Mouse (Mus musculus) forebrain, embryonic 13.5 days (tissue): ENCODE measurements around the gene Rela. TPM values are rescaled to one million over a fixed set of nuclear protein-coding genes. Genes with fewer than 3 reads are reported as not detected.

Source experiments
- ATAC-seq: fragments of 200-750 bp; cut with Nextera tagmentation; 2 replicates; pipeline ENCODE4 v1.8.0; 2017
- H3K27ac ChIP-seq: fragments of 300-500 bp; sonication (generic); 2 replicates; pipeline ENCODE4 v1.5.1; 2015; ENCODE audit warnings: inconsistent platforms, mild to moderate bottlenecking, moderate library complexity
- H3K27me3 ChIP-seq: fragments of 300-500 bp; sonication (generic); 2 replicates; pipeline ENCODE4 v1.6.1; 2015; ENCODE audit warnings: mild to moderate bottlenecking, inconsistent platforms
- H3K36me3 ChIP-seq: fragments of 300-500 bp; sonication (generic); 2 replicates; pipeline ENCODE4 v1.6.1; 2015; ENCODE audit warnings: mild to moderate bottlenecking, inconsistent platforms; ENCODE audit not compliant: poor library complexity, severe bottlenecking
- H3K4me1 ChIP-seq: fragments of 300-500 bp; sonication (generic); 2 replicates; pipeline ENCODE4 v1.6.1; 2015; ENCODE audit warnings: inconsistent platforms
- H3K4me2 ChIP-seq: fragments of 300-500 bp; sonication (generic); 2 replicates; pipeline ENCODE4 v1.6.1; 2015; ENCODE audit warnings: inconsistent platforms, mild to moderate bottlenecking, moderate library complexity
- H3K4me3 ChIP-seq: fragments of 300-500 bp; sonication (generic); 2 replicates; pipeline ENCODE4 v1.5.1; 2015; ENCODE audit warnings: mild to moderate bottlenecking, inconsistent platforms
- H3K9ac ChIP-seq: fragments of 300-500 bp; sonication (generic); 2 replicates; pipeline ENCODE4 v1.6.1; 2015; ENCODE audit warnings: mild to moderate bottlenecking, inconsistent platforms
- H3K9me3 ChIP-seq: fragments of 300-500 bp; sonication (generic); replicated peaks from 2 replicates; pipeline ENCODE4 v1.6.1; 2016; ENCODE audit warnings: inconsistent platforms
- WGBS: fragments of 180-500 bp; shearing (Covaris S2); methylation state at CpG from one replicate; pipeline ENCODE4 v1.1.7; 2015; 5-methylcytosine and 5-hydroxymethylcytosine counted together
- microRNA-seq: library from miRNA; unstranded; fragments of <30 nt; microRNA quantifications from one replicate; pipeline ENCODE4, GENCODE M21; 2016
- polyA plus RNA-seq: library from polyadenylated mRNA; unstranded; fragments of >200 nt; fragmentation: Nextera tagmentation; extraction: Ambion mirVana; gene quantifications from 2 replicates; pipeline ENCODE4 v1.2.1, GENCODE M21; 2015

Rela gene
- polyA plus RNA-seq, 1 experiment from 2014 or later: 33.4 TPM

DNA sequence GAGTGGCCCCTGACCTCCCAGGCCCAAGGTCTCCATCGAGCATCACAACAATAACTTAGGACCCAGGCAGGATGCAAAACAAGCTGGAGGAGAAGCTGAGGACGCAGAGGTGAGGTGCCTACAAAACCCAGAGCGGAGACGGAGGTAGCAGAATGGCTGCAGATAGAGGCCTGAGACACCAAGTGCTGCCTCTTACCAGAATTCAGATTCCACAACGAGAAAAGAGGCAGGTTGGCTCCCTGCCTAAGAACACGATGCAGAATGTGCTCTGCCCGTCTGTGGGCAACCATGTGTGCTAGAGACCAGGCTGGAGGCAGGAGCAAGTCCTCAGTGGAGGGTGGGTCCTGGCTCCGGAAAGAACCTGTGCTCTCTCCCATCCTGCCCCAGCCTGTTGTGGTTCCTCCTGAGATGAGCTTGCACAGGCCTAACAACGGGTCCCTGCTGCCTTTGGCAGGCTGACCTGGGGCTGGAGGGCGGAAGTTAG is 55.7 kb downstream of the Rela start:
- H3K27ac ChIP-seq: no peak overlapping the region

GRCm38 (mm10) chr19:5693801-5694200 is 56.5 kb downstream of the Rela start:
- Histone ChIP-seq H3K9me3 (no peaks in the 10 kb centered on the region), H3K27me3 (peaks cover 9% of the 10 kb centered on the region), H3K36me3 (peaks cover 75% of the 10 kb centered on the region), H3K4me1 (peaks cover 50% of the 10 kb centered on the region), H3K9ac (peak overlapping the region; percentile 21), H3K4me2 (no peak overlapping the region), H3K4me3 (no peak overlapping the region), H3K27ac (no peak overlapping the region)
- ATAC-seq: no peak
- WGBS: 95% methylated on average over 6 of the region's 6 CpGs

More for the DNA sequence above, 55.7 kb downstream of the Rela start:
- Histone ChIP-seq H3K4me2 (peak overlapping the region; percentile 100; the same call in 1 of the 2 replicates), H3K4me1 (peaks cover 52% of the 10 kb centered on the region), H3K9ac (peak overlapping the region; percentile 58), H3K9me3 (no peaks in the 10 kb centered on the region), H3K27me3 (peaks cover 9% of the 10 kb centered on the region), H3K36me3 (peaks cover 67% of the 10 kb centered on the region), H3K4me3 (no peak overlapping the region)
- WGBS: 82% methylated on average over 10 of the region's 10 CpGs
- ATAC-seq: no peak

- H3K9ac ChIP-seq: peak overlapping the region; percentile 58
- no peak overlapping the region for H3K27ac ChIP-seq
- peaks cover 92% of the 10 kb centered on the region for H3K36me3 ChIP-seq
- no peaks in the 10 kb centered on the region for H3K9me3 ChIP-seq
- peak overlapping the region; percentile 66 for H3K4me2 ChIP-seq
- ATAC-seq: peak; percentile 82
- WGBS: 4% methylated on average over 41 of the region's 41 CpGs
- H3K4me3 ChIP-seq: peak overlapping the region; percentile 41
- H3K4me1 ChIP-seq: peaks cover 34% of the 10 kb centered on the region
- H3K27me3 ChIP-seq: peaks cover 9% of the 10 kb centered on the region
Observed at GRCm38 (mm10) chr19:5695849-5696462, 58.7 kb downstream of the Rela start.

Small RNA genes within 50 kb of the gene (microRNA-seq; reads per million reads assigned to microRNA genes)
- not detected for gene Mir6987

Other genes starting within 250 kb of the Rela start
- gene Sart1, start 248.8 kb upstream of the Rela start, polyA plus RNA-seq: 85.3 and 88.4 TPM in 2 replicates
- 0.39 TPM in 1 of 2 replicates, not detected in the other for gene Tsga10ip, start 235.0 kb upstream of the Rela start, polyA plus RNA-seq
- 291 and 298 TPM in 2 replicates for gene Drap1, start 212.5 kb upstream of the Rela start, polyA plus RNA-seq
- 40.6 and 44.4 TPM in 2 replicates for gene AI837181, start 212.3 kb upstream of the Rela start, polyA plus RNA-seq
- not detected in 2 replicates for gene Fosl1, start 189.9 kb upstream of the Rela start, polyA plus RNA-seq
- gene Ccdc85b, start 179.6 kb upstream of the Rela start, polyA plus RNA-seq: 6.5 and 7.1 TPM in 2 replicates
- gene Fibp, start 176.9 kb upstream of the Rela start, polyA plus RNA-seq: 153 and 155 TPM in 2 replicates
- 4.4 and 5.4 TPM in 2 replicates for gene Ctsw, start 169.0 kb upstream of the Rela start, polyA plus RNA-seq
- gene Efemp2, start 163.5 kb upstream of the Rela start, polyA plus RNA-seq: 30.7 and 31.1 TPM in 2 replicates
- gene Mus81, start 149.1 kb upstream of the Rela start, polyA plus RNA-seq: 44.4 and 47.0 TPM in 2 replicates
- gene Cfl1, start 147.0 kb upstream of the Rela start, polyA plus RNA-seq: 3,452 and 3,520 TPM in 2 replicates
- 0.23 and 0.27 TPM in 2 replicates for gene 1700020D05Rik, start 133.7 kb upstream of the Rela start, polyA plus RNA-seq
- gene Snx32, start 126.9 kb upstream of the Rela start, polyA plus RNA-seq: 41.4 and 44.4 TPM in 2 replicates
- 0.06 TPM in 1 of 2 replicates, not detected in the other for gene Ovol1, start 76.8 kb upstream of the Rela start, polyA plus RNA-seq
- 1.4 and 1.7 TPM in 2 replicates for gene Ap5b1, start 69.5 kb upstream of the Rela start, polyA plus RNA-seq
- gene Rnaseh2c, start 35.6 kb upstream of the Rela start, polyA plus RNA-seq: 146 and 170 TPM in 2 replicates
- gene Kat5, start 27.2 kb upstream of the Rela start, polyA plus RNA-seq: 72.7 and 80.7 TPM in 2 replicates
- gene Sipa1, start 26.2 kb downstream of the Rela start, polyA plus RNA-seq: 9.4 and 11.0 TPM in 2 replicates
- 11.3 and 11.7 TPM in 2 replicates for gene Map3k11, start 51.3 kb downstream of the Rela start, polyA plus RNA-seq
- gene Pcnx3, start 51.4 kb downstream of the Rela start, polyA plus RNA-seq: 21.6 and 29.4 TPM in 2 replicates
- gene Kcnk7, start 66.9 kb downstream of the Rela start, polyA plus RNA-seq: 0.31 and 0.32 TPM in 2 replicates
- 5.3 and 6.7 TPM in 2 replicates for gene Ehbp1l1, start 88.8 kb downstream of the Rela start, polyA plus RNA-seq
- gene Fam89b, start 92.2 kb downstream of the Rela start, polyA plus RNA-seq: 199 and 204 TPM in 2 replicates
- 8.3 and 13.1 TPM in 2 replicates for gene Ltbp3, start 103.4 kb downstream of the Rela start, polyA plus RNA-seq
- 56.4 and 62.6 TPM in 2 replicates for gene Scyl1, start 133.9 kb downstream of the Rela start, polyA plus RNA-seq
- gene Frmd8, start 237.8 kb downstream of the Rela start, polyA plus RNA-seq: 21.7 and 26.2 TPM in 2 replicates
- 1.2 and 1.4 TPM in 2 replicates for gene Slc25a45, start 240.3 kb downstream of the Rela start, polyA plus RNA-seq